Mouse (Mus musculus) MN1 (cell line): ENCODE results near the gene Ift81.
A peak's percentile ranks its signal among the peaks of the same experiment; 100 is the strongest.

ENCODE experiments used
- DNase-seq: peaks from one replicate; pipeline ENCODE4 v3.0.0-alpha.2; 2016; ENCODE audit warnings: low spot score

Gene Ift81

DNA sequence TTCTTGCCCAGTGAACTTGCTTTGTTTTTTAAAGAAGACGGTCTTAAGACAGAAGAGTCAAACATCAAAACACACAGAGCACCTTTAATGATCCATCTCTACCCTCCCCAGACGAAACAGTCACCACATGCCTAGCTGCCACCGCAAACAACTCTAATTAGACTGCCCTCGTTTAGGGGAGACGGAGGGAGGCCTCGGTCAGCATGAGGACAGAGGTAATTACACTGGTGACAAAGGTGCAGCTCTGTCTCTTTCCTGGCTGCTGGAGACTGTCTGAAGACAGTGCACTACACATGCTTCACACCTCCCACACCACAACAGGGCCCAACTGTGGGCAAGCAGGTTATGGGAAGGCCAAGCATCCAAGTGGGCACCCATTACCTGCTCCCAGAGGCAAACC is 66.5 kb downstream of the Ift81 start:
- no peak for DNase-seq

DNA sequence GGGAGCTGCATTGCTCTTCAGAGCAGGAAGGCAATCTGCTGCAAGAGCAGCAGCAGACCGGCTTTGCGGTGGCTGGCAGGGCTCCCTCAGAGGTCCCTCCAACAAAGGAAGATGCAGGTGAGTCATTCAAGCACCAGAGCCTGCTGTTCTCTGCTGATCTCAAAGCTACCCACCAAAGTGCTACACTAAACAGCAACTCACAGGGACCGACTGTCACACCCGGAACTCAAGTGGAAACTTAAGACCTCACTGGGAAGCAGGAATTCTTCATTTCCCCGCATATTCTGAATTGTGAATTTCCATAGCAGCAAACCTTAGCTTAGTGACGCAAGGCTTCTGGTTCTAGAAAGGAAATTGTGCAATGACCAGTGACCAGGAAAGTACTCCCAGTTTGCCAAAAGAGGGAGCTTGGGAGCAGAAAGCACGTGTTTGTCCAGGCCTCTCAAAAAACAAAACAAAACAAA is 67.0 kb downstream of the Ift81 start:
- DNase-seq: peak; percentile 68

DNA sequence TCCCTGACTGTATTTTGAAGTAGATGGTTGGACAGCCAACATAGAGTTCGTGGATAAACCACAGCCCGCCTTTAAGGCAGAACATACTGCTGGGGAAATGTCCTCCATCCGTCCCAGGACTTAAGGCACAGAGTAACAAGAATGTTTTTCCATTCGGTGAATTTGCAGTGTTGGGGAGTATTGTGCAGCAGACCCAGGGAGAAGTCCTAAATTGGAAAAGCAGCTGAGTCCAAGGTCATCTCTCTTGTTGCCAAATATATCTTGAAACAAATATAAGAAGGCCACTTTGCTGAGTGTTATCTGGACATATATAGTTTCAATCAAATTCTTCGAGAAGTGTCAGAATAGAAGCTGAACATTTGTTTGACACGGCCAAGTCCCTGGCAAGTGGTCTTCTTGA is 70.9 kb downstream of the Ift81 start:
- DNase-seq: no peak

DNA sequence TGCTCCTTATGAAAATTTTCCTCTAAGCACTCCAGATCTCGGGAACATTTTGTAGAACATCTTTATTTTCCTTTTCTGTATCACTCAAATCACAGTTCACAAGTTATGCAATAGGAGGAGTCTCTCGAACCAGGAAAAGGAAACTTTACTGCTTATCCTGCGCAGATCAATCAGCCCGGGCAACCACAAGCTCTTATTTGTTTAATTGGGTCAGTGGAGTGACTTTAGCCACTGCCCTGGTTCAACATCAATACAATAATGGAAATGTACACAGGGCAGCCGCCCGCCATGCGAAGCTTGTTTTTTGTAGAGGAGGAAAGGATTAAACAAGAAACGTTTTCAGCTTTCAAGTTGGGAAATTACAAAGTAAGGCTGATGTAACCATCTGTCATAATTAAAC is 72.4 kb downstream of the Ift81 start:
- DNase-seq: no peak

DNA sequence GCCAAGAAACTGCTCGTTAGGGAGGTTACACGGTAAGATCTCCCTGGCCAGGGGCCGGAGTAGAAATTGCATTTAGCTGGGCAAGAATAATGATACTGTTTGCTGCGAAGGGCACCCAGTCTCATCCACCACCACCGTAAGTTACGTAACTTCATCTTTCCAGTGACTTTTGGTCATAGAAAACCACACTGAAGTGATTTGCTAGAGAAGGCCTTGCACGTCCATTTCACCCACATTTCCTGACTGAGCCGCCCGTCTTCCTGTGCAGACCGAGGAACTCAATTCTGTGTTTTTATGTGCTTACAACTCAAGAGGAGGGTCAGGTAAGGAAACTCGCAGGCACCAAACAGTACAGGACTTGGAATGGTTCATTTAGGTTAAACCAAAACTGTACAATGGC is 76.2 kb downstream of the Ift81 start:
- no peak for DNase-seq

DNA sequence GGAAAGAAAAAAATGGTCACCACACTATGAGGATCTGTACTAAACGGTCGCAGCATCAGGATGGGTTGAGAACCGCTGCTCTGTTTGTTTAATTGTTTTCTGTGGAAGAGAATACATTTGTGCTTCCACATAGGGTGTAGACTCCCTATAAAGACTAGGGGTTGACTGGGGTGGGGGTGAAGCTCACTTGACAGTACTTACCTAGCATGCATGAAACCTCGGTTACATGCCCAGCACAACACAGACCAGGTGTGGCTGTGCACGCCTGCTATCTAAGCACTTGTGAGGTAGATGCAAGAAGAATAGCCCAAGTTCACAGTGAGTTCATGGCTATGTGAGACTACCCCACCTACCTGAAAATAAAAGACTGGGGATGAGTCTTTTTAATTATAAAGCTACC is 76.7 kb downstream of the Ift81 start:
- DNase-seq: no peak

DNA sequence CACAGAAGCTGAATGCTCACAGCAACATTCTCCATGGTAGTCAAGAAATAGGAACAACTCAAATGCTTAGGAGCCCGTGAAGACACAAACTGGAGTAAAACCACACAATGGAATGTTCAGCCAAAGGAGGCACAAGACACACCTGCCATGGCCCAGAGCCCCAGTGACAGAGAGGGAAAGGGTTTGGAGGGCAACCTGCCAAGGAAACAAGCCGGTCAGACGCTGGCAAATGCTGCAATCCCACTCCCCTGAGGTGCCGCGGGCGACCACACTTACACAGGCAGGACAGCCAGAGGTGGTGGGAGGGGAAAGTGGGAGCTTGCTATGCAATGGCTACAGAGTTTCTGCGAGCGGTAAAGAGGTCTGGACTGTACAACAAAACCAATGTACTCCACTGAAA is 80.4 kb downstream of the Ift81 start:
- DNase-seq: no peak

DNA sequence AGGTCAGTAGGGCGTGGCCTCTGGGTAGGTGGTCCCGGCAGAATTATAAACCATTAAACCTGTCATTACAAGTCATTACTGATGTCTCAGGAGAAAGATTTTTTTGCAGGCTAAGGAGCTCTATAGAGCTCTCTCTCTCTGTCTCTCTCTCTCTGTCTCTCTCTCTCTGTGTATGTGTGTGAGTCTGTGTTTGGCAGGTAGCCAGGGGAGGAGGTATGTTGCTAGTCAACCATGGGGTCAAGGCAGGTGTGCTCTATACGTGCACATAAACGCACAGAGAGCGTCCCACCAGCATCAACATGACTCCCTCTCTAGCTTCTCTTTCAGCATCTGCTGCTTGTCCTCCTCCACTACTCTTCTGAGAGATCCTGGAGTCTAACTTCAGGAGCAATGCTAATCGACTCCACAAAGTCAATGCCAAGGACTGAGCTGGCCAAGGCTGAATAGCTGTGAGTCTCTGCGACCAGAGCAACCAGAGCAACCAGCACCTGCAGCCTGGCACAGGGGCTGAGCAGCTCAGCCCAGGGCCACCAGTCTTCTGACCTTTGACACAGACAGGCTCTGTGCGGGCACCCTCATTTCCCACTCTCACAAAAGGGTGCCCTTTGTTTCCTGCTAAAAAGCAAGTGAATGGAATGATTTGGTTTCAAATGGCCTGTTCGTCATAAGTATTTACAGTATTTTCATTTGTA is 84.3 kb downstream of the Ift81 start:
- no peak for DNase-seq

DNA sequence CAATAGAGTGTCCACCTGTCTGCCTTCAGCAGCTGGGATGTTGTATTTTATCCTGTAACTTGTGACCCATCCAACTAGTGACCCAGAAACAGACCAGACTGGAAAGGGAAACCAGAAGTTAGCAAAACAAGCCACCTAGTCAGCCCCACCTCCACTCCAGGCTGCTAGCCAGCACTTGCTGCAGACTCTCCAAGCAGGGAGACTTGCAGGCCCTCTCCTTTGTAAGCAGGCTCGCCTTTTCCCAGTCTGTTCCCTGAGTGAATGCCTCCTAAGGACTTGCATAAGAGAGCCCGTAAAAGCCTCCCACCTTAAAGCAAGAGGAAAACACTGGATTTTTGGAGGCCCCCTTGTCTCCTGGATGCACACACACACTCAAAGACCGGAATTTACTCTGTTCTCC is 85.0 kb downstream of the Ift81 start:
- DNase-seq: no peak

DNA sequence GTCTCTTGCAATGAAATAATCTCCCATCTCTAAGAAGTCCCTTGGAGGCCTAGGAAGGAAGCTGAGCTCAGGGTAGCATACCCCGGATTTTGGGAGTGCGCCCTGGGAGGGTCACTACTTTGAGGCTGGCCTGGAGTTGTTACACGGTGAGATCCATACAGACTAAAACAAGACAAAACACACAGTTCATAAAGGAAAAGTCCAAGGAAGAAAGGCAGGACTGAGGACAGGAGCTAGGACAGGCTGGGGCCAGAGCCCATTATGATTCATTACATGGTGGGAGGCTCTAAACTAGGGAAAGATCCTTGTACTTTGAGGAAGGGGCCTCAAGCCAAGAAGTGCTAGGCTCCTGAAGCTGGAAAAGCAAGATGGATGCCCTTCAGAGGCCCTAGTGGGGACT is 85.7 kb downstream of the Ift81 start:
- no peak for DNase-seq

DNA sequence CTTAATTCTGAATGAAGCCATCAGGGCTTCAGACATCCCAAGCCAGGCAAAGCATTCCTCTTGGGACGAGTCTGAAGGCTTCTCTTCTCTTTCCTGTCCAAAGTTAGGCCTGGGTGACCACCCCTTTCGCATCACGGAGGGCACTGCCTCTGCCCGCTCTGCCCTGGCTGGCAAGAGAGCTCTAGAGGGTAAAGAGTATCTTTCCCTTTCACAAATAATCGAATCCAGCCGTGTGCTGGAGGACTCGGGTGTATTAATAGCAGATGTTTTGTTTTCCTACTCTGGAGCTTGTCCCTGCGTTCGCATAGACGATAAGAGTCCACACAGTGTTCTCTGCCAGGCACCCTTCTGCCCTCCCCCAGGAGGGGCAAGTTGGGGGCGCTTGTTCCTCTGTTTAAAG is 86.6 kb downstream of the Ift81 start:
- no peak for DNase-seq

DNA sequence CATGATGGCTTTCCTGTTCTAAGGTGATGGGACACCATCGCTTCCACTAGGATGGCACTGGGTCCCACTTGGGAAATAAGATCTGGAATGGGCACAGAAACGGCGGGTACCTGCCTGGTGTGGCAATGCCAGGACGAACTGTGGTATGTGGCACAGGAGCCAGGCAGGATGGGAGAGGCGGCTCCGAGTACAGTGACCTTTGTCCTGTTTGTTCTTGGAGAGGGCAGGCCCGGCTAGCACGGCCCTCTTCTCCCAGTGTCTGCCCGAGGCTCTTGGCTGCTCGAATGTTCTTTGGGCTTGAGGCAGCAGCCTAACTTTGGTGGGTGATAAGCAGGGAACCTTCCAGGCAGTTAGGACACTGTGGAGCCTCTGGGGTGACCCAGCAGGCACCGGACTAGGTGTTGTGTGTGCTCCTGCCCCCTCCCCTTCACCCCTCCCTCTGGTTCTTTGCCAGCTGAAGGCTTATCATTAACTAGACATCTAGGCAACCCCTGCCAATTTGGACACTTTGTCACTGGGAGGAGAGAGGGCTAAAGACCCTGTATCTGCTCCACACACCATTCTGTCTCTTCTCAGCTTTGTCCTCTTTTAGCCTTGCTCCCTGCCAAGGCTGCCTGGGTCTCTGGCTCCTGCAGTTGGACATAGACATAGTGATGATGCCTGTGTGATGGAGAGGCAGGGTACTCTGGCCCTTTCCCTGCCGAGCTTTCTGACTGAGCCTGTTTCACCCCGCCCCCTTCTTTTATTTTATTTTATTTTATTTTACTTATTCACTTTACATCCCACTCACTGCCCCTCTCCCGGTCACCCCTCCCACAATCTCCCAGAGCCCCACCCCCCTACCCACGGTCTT is 87.2 kb downstream of the Ift81 start:
- no peak for DNase-seq

DNA sequence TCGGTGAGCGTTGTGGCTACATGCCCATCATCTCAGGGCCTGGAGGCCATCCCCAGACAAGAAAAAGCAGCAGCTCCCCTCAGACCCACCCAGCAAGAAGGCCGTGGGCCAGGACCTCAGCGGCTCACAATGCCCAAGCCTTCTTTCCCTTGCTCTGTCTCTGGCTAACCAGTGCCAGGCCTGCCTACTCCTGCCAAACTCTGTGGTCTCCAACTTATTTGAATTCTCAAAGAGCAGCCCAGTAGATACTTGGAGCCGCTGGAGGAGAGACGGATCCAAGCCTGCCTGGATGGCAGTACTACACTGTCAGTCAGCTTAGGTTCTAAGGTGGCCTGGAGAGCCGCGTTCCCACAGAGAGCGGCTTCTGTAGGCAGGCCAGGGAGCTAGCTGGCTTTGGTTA is 87.9 kb downstream of the Ift81 start:
- DNase-seq: no peak

DNA sequence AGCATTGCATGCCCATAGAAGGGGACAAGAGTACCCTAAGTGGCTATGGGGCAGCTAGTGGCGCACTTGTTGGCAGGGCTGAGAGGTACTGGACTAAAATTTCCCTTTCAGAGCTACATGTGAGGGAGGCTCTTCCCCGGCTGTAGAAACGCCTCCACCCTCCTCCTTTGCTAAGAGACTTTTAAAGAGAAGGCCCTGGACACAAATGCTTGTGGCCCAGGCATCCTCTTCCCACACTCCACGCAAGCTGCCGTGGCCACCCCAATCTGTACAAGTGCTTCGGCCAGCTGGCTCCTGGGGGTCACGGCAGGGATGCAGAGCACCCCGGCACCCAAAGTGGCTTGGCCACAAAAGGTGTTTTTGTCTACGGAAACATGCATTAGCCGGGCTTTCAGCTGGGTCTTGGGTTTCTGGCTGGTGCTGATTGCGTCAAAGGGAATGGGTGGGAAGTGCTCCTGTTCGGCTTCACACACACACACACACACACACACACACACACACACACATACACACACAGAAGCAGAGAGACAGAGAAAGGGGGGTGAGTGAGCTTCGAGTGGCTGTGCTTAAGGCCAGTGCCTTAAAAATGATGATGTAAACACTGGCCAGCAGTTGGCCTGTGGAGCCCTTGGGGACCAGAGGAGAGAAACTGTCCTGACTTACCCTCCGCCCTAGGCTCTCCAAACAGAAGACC is 88.9 kb downstream of the Ift81 start:
- DNase-seq: no peak

DNA sequence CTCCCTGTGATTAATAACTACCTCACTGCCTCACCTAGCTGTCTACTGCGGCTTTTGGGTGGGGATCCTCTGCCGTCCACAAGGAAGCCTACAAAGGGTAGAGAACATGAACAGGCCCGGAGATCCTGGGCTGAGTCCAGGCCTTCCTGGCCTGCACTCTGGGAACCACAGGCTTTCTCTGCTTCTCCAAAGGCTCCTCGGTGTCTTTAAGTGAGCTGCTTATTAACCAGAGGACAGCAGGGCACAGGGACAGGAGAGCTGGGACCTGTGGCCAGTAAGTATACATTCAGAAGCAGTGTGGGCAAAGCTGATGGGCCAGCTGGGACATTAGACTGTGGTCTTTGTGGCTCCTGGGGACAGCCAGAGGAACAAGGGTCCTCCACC is 89.5 kb downstream of the Ift81 start:
- no peak for DNase-seq

DNA sequence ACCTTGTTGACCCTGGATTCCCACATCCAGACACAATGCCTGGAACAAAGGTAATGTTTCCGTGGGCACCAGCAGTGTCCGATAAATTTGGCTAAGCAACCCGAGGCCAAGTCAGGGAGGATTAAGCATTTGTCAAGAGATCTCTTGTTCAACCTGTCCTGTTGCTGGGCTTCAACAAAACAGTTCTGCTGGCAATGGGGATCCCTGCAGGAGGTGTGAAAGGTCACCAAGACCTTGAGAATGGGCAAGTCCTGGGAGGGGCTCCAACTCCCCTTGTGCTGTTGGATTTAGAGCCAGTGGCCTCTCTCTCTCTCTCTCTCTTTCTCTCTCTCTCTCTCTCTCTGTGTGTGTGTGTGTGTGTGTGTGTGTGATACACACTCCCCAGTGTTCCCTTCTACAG is 90.1 kb downstream of the Ift81 start:
- DNase-seq: no peak

DNA sequence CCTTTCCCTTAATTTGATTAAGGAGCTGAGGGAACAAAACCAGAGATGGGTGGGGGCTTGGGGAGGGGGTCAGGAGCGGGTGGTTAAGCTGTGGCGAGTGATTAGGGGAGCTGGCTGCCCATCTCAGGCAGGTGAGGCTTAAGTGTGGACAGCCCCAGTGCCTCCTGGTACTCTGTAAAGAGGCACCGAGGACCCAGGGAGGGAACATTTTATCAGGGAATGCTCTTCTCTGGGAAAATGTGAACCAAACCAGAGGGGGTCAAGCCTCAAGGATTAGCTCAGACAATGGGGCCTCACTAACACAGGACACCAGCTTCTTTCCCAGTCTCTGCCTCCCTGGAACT is 93.2 kb downstream of the Ift81 start:
- DNase-seq: no peak

DNA sequence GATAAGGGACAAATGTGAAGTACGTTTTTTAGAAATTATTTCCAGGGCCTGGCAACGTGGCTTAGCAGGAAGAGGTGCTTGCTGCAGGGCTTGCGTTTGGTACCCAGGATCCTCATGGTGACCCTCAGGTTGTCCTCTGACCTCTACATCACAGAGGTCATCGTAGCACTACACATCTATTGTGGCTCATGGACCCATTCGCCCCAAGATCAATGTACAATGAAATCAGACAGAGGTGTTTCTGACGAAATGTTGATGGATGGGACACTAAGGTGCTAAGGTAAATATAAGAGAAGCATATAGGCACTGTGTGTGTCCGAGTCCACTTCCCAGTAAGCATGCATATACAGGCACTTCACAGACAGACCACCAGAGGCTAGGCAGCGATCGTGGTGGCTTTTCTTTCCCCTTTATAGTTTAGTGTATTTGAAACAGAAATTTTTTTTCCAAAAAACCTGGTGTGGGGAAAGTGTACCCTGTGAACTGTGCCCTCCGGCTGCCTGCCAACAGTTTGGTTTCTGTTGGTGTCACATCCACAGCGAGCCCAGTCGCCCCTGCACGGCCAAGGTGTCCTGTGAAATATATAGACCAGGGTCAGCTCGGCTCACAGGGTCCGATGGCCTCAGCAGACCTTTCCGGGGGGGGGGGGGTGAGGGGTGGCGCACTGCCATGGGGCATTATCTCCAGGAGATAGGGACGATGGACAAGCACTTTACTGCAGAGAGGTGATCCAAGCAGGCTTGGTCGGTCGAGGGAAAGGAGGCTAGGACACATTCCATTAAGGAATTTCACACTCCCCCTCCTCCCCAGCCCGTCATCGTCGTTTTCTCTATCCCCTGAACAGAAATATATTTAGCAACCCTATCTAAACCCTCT is 93.8 kb downstream of the Ift81 start:
- DNase-seq: no peak

DNA sequence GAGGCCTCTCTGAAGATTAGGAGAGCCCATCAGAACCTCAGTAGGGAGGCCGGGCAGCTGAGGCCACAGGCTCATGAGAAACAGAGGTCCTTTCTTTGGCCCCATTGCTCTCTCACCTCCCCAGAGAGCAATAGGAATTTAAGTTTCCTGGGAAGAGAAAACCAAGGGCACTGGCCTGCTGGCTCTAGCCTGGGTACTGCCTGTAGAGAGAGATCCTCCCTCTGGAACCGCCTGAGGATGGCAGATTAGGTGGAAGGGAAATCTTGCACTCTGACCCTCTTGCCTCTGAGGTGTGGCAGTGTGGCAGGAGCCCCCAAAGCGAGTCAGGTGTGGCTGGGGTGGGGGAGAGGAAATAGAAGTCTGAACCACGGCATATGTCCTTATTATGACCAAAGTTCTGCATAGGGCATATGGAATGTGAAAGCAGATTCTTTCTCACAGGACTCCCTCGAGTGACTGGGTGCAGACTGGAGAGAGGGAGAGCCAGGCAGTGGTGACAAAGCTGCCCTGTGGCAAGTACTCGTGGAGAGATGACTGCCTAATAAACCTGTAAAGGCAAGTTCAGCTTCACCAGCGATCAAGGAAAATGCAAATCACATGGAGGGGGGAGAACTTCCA is 95.2 kb downstream of the Ift81 start:
- no peak for DNase-seq

DNA sequence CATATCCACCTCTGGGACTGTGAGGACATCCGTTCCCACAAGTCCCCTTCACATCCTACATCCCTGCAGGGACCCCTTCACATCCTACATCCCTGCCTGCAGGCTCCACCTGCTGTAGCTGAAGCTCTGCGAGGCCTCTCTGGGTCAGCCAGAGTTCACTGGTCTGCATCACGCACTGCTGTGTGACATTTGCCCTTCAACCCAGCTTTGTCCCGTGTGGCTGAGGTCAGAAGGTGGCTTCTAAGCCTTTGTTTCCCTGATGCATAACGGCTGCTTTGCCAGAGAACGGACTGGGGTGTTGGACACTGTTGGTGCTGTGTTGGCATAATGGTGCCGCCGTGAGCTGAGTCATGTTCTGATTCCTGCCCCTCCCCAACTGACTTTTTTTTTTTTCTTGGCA is 96.1 kb downstream of the Ift81 start:
- DNase-seq: no peak

DNA sequence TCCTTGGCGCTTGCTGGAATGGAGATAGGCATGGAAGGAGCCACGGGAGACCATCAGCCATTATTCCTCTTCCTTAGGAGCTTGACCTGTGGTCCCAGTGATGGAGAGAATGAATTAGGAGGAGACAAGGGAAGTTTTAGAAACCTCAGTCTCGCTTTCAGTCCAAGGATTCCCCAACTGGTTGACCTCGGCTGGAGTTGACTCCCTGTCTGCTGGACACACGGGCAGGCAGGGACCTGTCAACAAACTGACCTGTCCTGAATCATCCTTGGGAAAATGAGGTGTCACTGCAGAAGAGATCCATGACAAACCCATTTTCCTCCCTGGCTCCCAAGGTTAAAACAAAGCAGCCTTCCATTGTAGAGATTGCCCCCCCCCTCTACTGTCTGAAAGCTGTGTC is 97.4 kb downstream of the Ift81 start:
- DNase-seq: no peak
